17 mouse cellular contexts compared by ENCODE assay signal in the genomic region with DNA sequence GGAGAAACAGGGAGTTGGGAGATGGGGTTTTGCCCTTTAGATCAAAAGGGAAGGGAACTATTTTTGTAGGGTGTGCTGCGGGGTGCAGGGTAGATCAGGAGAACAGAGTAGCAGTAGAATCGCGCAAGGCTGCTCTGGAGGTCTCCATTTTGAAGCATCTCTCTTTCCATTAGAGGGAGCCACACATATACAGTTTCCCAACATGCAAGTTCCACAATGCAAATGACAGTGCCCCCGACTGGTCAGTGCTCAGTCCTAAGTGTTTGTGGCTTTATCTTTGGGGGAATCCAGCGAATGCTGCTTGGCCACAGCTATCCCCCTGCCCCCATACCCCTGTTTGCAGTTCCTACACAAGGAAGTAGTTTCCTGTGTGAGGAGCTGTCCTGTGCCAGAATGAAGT.
DNase-seq lines count a peak whose midpoint lies in the region; ATAC-seq and TF ChIP-seq lines count a peak whose summit lies in the region.
"Had no signal": no experiment of that assay in that cellular context is flagged by ENCODE, and none has a peak within 500 bp of the region (broad histone marks: within the 10 kb centered on the region; RNA-seq: fewer than 3 reads in every experiment).

No protein-coding gene starts in this region.

- 63% methylated on average over 5 of the region's 5 CpGs for WGBS in forebrain, embryonic 12.5 days
- 71% methylated on average over 5 of the region's 5 CpGs for WGBS in forebrain, embryonic 16.5 days

- DNase-seq in layer of hippocampus, adult 2 months (ENCODE audit: low spot score in 2 of 2) = no peak
- no peak for DNase-seq in layer of hippocampus, adult 18-20 months (ENCODE audit: low spot score in 2 of 2)
- DNase-seq in thymus, postnatal 0 days (ENCODE audit: low spot score) = peak; percentile 22
- DNase-seq in thymus, postnatal 10 days (ENCODE audit: low spot score in 2 of 2) = no peak
- DNase-seq in thymus, postnatal 4 days = peak; percentile 24
- DNase-seq: cerebellum, adult 9-11 months; forebrain, postnatal 0 days; gastrocnemius, postnatal 36 days; kidney, postnatal 10 days; right cerebral cortex, postnatal 25 days had no signal

- ATAC-seq in hematopoietic stem cell, adult 5-6 weeks (replicated peaks in 1 of 2; ENCODE audit: insufficient read depth in 1 of 2, low FRiP score in 2 of 2, low TSS enrichment in 1 of 2, low read depth in 1 of 2, poor library complexity in 2 of 2, severe bottlenecking in 2 of 2) = peak; percentile 48 to 53; a peak in 2 of 4 replicates
- no peak for ATAC-seq in forebrain, embryonic 12.5 days (ENCODE audit: low FRiP score)
- no peak for ATAC-seq in forebrain, embryonic 16.5 days
- ATAC-seq: forebrain, postnatal 0 days; hindbrain, embryonic 16.5 days had no signal

- no peaks in the 10 kb centered on the region for H3K4me1 ChIP-seq in forebrain, embryonic 12.5 days
- no peaks in the 10 kb centered on the region for H3K4me1 ChIP-seq in forebrain, embryonic 16.5 days (replicated peaks; ENCODE audit: control insufficient read depth, insufficient read depth, low read length)

- no peak overlapping the region for H3K4me3 ChIP-seq in layer of hippocampus, adult 2 months
- H3K4me3 ChIP-seq in forebrain, embryonic 12.5 days (replicated peaks) = no peak overlapping the region
- no peak overlapping the region for H3K4me3 ChIP-seq in forebrain, embryonic 16.5 days (replicated peaks; ENCODE audit: low read length)
- H3K4me3 ChIP-seq: embryonic facial prominence, embryonic 13.5 days; heart, embryonic 15.5 days; limb, embryonic 13.5 days had no signal

- no peaks in the 10 kb centered on the region for H3K36me3 ChIP-seq in forebrain, embryonic 12.5 days (replicated peaks)
- H3K36me3 ChIP-seq in forebrain, embryonic 16.5 days (ENCODE audit: control insufficient read depth, insufficient read depth) = no peaks in the 10 kb centered on the region
- H3K36me3 ChIP-seq: embryonic facial prominence, embryonic 13.5 days; heart, embryonic 15.5 days; limb, embryonic 13.5 days had no signal

- H3K4me2 ChIP-seq in forebrain, embryonic 12.5 days = no peak overlapping the region
- H3K4me2 ChIP-seq in forebrain, embryonic 16.5 days (ENCODE audit: low read length) = no peak overlapping the region
- H3K4me2 ChIP-seq: embryonic facial prominence, embryonic 13.5 days; heart, embryonic 15.5 days; limb, embryonic 13.5 days had no signal

- H3K9me3 ChIP-seq in forebrain, embryonic 12.5 days = no peaks in the 10 kb centered on the region
- no peaks in the 10 kb centered on the region for H3K9me3 ChIP-seq in forebrain, embryonic 16.5 days (ENCODE audit: control insufficient read depth, low read length)
- H3K9me3 ChIP-seq: embryonic facial prominence, embryonic 13.5 days; heart, embryonic 15.5 days; limb, embryonic 13.5 days had no signal

- H3K9ac ChIP-seq in forebrain, embryonic 12.5 days = no peak overlapping the region
- H3K9ac ChIP-seq in forebrain, embryonic 16.5 days (replicated peaks; ENCODE audit: low read depth, low read length) = no peak overlapping the region
- H3K9ac ChIP-seq: embryonic facial prominence, embryonic 13.5 days; forebrain, postnatal 0 days; heart, embryonic 15.5 days; limb, embryonic 13.5 days had no signal

- H3K27ac ChIP-seq in layer of hippocampus, adult 2 months = 0 out of 2 replicates have a peak overlapping the region, but pooled peaks have one; percentile 43
- H3K27ac ChIP-seq in forebrain, embryonic 12.5 days = no peak overlapping the region
- H3K27ac ChIP-seq in forebrain, embryonic 16.5 days (ENCODE audit: low read length) = no peak overlapping the region
- H3K27ac ChIP-seq: embryonic facial prominence, embryonic 13.5 days; heart, embryonic 15.5 days; limb, embryonic 13.5 days had no signal

- peak; percentile 55 for TF ChIP-seq CTCF in layer of hippocampus, adult 2 months (conservative IDR thresholded peaks at IDR 0.05)

- no peaks in the 10 kb centered on the region for H3K27me3 ChIP-seq in forebrain, embryonic 12.5 days
- H3K27me3 ChIP-seq in forebrain, embryonic 16.5 days (replicated peaks; ENCODE audit: control insufficient read depth, insufficient read depth, low read length) = no peaks in the 10 kb centered on the region
- H3K27me3 ChIP-seq: embryonic facial prominence, embryonic 13.5 days; heart, embryonic 15.5 days; limb, embryonic 13.5 days had no signal

Comparison
In these comparisons a context has a peak if more than half of its experiments do, and no peak if none do; other contexts are left out.
1. DNase-seq: peak in thymus, postnatal 0 days (single experiment) and thymus, postnatal 4 days (single experiment); none in layer of hippocampus, adult 2 months (0 of 2), layer of hippocampus, adult 18-20 months (0 of 2) and thymus, postnatal 10 days (0 of 2).
2. ATAC-seq: peak in hematopoietic stem cell, adult 5-6 weeks (2 of 2); none in forebrain, embryonic 12.5 days (single experiment) and forebrain, embryonic 16.5 days (single experiment).